Mouse (Mus musculus) intestine, embryonic 15.5 days (tissue): ENCODE results near the gene Dynlrb2. TPM values are rescaled to one million over a fixed set of nuclear protein-coding genes. Genes with fewer than 3 reads are reported as not detected.

ENCODE experiments used
- ATAC-seq: fragments of 200-750 bp; cut with Nextera tagmentation; 2 replicates; pipeline ENCODE4 v1.8.0; 2017; ENCODE audit warnings: moderate TSS enrichment, moderate library complexity
- H3K27ac ChIP-seq: fragments of 300-500 bp; sonication (generic); 2 replicates; pipeline ENCODE4 v1.5.1; 2015; ENCODE audit warnings: mild to moderate bottlenecking, inconsistent platforms
- H3K27me3 ChIP-seq: fragments of 300-500 bp; sonication (generic); replicated peaks from 2 replicates; pipeline ENCODE4 v1.6.1; 2015; ENCODE audit warnings: inconsistent platforms
- H3K36me3 ChIP-seq: fragments of 300-500 bp; sonication (generic); 2 replicates; pipeline ENCODE4 v1.6.1; 2015; ENCODE audit warnings: inconsistent platforms
- H3K4me1 ChIP-seq: fragments of 300-500 bp; sonication (generic); replicated peaks from 2 replicates; pipeline ENCODE4 v1.6.1; 2015; ENCODE audit warnings: inconsistent platforms
- H3K4me2 ChIP-seq: fragments of 300-500 bp; sonication (generic); replicated peaks from 2 replicates; pipeline ENCODE4 v1.6.1; 2015; ENCODE audit warnings: mild to moderate bottlenecking, inconsistent platforms
- H3K4me3 ChIP-seq: fragments of 300-500 bp; sonication (generic); replicated peaks from 2 replicates; pipeline ENCODE4 v1.5.1; 2015; ENCODE audit warnings: inconsistent platforms
- H3K9ac ChIP-seq: fragments of 300-500 bp; sonication (generic); 2 replicates; pipeline ENCODE4 v1.6.1; 2015; ENCODE audit warnings: inconsistent platforms
- H3K9me3 ChIP-seq: fragments of 300-500 bp; sonication (generic); 2 replicates; pipeline ENCODE4 v1.6.1; 2016; ENCODE audit warnings: inconsistent platforms
- WGBS: fragments of 180-500 bp; shearing (Covaris S2); methylation state at CpG from one replicate; pipeline ENCODE4 v1.1.7; 2015; 5-methylcytosine and 5-hydroxymethylcytosine counted together
- polyA plus RNA-seq: library from polyadenylated mRNA; unstranded; fragments of >200 nt; fragmentation: Nextera tagmentation; extraction: Ambion mirVana; gene quantifications from 2 replicates; pipeline ENCODE4 v1.2.1, GENCODE M21; 2015

The Dynlrb2 gene
- polyA plus RNA-seq, 1 experiment from 2014 or later = not detected

GRCm38 (mm10) chr8:116552255-116552654 lies 47.5 kb downstream of the Dynlrb2 start:
- Histone ChIP-seq H3K9me3 (no peaks in the 10 kb centered on the region), H3K27me3 (no peaks in the 10 kb centered on the region), H3K36me3 (no peaks in the 10 kb centered on the region), H3K4me2 (no peak overlapping the region), H3K9ac (no peak overlapping the region), H3K27ac (no peak overlapping the region), H3K4me1 (no peaks in the 10 kb centered on the region), H3K4me3 (no peak overlapping the region)
- 82% methylated on average over 6 of the region's 6 CpGs for WGBS
- no peak for ATAC-seq

- WGBS = 82% methylated on average over 3 of the region's 3 CpGs
- no peak overlapping the region for H3K9ac ChIP-seq
- no peaks in the 10 kb centered on the region for H3K27me3 ChIP-seq
- no peaks in the 10 kb centered on the region for H3K9me3 ChIP-seq
- no peak for ATAC-seq
- no peaks in the 10 kb centered on the region for H3K4me1 ChIP-seq
- no peaks in the 10 kb centered on the region for H3K36me3 ChIP-seq
- H3K27ac ChIP-seq = no peak overlapping the region
- H3K4me3 ChIP-seq = no peak overlapping the region
- H3K4me2 ChIP-seq = no peak overlapping the region
Measured at GRCm38 (mm10) chr8:116552778-116553177, 48.0 kb downstream of the Dynlrb2 start.

Other genes starting within 250 kb of the Dynlrb2 start
- gene Cdyl2, start 228.0 kb downstream of the Dynlrb2 start, polyA plus RNA-seq = 5.4 and 6.2 TPM in 2 replicates